Mouse (Mus musculus) retina, embryonic 14.5 days (tissue): ENCODE results near the gene Tpx2.

Experiments
- DNase-seq: peaks from one replicate; pipeline ENCODE4 v3.0.0-alpha.2; 2015; ENCODE audit warnings: low spot score

Tpx2 gene

DNA sequence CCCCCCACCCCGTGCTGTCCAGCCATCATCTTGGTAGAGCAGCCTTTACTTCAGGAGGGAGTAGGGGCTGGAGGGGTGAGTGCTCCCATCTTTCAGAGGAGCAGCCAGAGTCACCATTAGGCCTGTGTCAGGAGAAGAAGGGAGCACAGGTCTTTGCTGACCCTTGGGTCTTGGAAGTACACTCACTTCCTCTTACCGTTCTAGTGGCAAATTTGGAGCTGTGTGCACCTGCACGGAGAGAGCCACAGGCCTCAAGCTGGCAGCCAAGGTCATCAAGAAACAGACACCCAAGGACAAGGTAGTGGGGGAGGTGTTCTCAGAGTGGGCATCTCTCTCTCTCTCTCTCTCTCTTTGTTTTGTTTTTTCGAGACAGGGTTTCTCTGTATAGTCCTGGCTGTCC, 67.7 kb downstream of the Tpx2 start:
- DNase-seq, result no peak

DNA sequence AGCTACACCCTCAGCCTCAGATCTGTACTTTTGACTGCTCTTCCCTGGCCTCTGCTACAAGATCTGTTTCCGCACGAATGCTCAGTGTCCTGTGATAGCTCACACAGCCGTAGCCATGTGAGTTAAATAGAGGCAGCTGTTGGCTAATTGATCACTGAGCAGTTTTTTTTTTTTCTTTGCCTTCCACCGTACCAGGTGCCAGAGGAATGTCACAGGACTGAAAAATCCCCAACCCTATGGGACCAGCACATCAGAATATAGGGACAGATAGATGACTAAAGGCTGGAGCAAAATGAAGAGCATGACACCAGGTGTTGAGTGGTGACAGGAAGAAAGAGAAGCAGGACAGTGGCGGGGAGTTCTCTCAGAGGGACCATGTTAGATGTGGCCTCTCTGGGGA, 68.3 kb downstream of the Tpx2 start:
- DNase-seq, result no peak

DNA sequence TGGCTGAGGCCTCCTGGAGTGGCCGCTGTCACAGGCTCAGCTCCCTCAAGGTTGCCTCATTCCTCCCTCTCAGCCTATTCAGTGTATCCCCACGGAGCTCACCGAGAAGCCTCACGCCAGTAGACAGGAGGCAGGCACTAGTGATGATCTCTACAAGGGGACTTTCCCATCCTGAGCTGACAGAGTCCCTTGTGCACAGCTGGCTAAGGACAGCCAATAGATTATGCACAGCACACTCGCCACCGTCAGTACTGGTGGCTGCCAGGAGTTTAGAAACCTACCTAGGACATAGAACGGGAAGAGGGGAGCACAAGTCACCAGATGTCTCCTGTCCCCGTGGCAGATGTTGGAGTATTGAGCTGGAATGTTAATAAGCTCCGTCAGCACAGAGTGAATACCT, 69.9 kb downstream of the Tpx2 start:
- no peak for DNase-seq

DNA sequence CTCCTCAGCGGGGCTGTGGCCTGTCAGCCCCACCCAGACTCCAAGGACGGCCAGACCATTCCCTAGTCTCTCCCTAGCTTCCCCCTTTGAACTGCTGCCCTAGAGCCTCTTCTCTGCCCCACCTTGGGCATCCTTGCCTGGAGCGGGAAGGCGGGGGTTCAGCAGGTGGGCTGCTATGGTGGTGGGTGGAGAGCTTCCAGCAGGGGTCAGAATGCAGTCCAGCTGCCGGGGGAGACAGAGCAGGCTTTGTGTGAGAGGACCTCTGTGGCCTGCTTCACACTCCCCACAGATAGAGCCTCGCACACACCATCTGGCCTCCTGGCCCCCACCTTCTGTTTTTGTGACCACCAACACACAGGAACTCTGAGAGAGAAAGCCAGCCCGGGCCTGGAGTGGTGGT, 74.6 kb downstream of the Tpx2 start:
- peak; percentile 41 for DNase-seq

DNA sequence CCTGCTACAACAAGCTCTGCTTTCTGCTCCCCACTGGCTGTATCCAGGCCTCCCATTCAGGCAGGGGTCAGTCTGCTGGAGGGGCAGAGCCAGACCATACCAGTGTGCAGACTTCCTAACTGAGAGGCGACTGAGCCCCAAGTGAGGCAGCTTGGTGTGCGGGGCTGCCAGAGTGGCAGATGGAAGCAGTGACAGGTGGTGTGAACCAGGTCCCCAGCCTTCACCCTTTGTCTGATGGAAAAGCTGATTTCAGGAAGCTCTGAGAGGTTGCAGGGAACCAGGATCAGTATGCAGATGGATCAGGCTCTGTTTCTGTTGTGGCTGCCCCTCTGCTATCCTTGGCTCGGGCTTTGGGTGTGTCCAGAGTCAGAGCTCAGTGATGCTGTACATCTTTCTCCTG, 75.9 kb downstream of the Tpx2 start:
- peak; percentile 32 for DNase-seq

DNA sequence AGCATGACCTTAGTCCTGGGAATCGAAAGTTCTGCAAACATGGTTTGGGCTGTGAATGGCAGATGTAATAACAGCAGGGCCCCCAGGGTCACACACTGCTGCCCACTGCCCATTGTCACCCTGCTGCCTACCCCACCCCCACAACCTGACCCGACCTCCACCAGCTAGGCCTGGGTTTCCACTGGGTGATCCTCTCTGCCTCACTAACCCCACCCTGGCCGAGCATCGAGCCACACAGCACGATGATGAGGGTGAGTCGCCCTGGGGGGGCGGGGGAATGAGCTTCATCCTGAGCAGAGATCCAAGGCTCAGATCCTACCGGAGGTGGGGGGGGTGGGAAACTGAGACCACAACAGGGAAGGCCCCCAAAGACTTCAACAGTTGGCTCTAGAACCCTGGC, 76.4 kb downstream of the Tpx2 start:
- DNase-seq, result no peak

DNA sequence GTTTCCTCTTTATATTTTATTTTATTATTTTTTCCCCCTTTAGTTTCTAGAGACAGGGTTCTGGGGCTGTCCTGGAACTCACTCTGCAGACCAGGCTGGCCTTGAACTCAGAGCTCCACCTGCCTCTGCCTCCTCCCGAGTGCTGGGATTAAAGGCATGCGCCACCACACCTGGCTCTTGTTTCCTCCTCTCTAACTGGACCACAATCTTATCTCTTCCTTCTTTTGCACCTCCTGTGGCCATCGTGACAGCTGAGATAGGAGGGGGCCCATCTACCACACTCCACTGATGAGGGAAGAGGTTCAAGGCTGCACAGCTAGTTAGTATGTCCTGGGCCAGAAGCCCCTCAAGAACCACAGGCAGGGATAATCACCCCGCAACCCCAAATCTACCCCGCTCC, 76.8 kb downstream of the Tpx2 start:
- DNase-seq, result no peak

DNA sequence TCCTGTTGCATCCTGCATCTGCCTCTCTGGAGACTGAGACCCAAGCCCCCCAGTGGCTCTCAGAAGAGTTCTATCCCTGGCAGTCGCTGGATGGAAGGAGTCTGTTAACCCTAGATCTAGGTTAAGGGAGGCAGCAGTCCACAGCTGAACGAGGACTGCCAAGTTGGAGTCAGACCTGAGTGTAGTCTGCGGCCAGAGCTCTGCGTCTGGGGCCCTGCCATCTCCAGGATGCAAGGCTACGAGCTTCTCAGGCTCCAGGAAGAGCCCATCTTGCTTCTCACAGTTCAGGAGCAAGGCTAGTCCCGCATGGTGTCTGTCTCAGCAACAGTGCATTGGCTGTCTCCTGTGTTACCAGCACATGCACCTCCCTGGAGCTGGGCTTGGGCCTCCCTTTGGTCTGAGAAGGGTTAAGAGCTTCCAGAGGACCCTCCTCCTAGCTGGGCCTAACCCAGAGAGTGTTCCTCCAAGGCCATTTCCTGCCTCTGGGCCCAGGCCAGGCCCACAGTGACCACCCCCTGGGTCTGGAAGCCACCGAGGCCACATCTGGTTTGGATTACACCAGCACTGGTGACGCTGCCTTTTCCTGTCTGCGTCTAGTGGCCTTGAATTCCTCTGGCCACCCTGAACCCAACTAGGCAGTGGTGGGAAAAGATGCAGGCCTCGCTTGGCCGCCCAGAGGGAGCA, 77.6 kb downstream of the Tpx2 start:
- no peak for DNase-seq

DNA sequence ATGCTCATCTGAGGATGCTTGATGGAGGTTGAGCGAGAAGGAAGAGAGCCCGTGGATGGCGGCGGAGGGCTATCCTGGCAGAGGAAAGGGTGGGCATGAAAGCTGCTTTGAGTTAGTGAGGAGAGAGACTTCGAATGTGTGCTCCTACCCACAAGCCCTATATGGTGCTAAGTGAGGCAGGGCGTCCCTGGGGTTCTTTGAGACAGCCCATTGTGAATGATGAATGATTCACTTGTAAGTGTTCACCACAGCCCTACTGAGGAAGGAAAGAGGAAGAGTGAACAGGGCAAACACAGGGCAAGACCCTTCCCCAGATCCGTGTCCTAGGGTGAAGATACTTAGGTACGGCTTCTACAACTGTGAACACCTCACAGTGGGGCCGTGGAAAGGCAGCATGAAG, 79.1 kb downstream of the Tpx2 start:
- no peak for DNase-seq

DNA sequence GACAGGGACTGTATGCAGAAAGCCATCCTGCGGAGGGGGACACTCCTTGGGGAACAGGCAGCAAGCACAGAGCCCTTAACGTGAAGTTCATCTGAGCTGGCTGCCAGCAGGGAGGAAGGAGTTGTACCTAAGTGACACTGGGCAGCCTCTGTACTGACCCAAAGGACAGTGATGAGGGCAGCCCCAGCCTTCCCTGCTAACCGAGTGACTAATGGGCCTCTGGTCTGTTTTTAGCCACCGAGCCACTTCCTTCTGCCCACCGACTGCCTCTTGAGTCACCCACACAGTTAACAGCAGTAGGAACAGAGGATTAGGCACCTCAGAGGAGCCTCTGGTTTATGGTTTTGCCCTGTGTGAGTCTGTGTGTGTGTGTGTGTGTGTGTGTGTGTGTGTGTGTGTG, 79.6 kb downstream of the Tpx2 start:
- no peak for DNase-seq

DNA sequence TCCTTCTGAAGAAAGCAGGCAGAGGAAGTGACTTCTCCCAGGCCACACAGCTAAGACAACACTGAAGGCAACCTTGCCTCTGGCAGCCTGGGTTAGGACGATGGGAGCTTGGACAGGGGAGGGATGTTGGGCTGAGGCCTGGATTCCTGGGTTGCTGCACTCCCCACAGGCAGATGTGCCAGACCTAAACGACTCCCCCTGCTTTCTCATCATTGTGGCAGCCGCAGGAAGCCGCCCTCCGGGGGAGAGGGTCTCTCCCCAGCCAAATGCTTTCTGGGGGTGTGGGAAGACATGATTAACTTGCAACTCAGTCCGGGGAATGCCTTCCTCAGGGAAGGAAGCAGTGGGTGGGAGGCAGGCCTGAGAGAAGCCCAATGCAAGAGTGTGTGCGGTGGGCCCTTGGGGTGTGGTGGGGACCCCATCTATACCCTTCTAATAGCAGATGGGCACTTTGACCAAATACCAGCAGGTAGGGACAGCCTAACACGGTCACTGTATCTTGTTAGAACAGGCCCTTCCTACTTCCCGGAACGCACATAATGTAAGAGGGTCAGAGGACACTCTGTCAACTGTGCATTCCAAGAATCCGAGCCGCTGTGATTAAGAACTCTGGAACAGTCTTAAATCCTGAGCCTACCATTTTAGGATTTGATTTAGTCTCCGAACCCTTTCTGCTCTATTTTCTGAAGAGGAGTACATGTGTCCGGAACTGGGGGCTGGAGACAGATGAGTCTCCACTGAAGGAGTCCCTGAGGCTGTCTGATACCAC, 80.6 kb downstream of the Tpx2 start:
- no peak for DNase-seq

DNA sequence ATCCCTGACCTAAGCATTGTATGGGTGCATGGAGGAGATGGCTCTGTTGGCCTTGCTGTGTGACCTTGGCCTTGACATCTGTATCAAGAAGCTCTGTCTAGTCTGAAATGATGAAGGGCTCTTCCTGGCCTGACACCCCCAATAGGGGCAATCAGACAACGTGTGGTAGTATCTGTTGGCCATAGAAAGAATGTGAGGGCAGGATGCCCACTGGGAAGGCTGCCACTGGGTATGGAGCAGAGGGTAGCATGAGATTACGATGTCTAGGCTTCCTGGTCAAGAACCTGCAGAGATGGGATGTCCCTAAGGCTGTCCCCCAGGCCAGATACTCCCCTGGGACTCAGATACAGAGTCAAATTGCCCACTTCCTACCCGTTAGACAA, 81.2 kb downstream of the Tpx2 start:
- DNase-seq, result no peak

DNA sequence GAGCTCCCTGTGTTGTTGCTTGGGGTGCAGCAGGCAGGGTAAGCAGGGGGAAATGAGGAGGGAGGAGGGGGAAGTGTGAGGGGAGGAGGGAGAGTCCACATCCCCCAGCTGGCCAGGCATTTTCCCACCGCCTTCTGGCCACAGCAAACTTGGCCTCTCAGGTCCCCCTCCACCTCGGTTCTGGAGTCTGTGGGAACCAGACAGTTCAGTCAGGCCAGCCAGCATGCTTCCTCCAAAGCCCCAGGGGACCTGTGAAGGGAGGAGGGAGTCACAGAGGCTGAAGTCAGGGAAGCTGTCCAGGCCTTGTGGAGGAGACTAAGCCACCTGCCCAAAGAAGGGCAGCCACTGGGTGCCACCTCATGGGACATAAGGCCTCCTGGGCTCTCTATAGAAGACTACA, 82.5 kb downstream of the Tpx2 start:
- DNase-seq, result no peak

DNA sequence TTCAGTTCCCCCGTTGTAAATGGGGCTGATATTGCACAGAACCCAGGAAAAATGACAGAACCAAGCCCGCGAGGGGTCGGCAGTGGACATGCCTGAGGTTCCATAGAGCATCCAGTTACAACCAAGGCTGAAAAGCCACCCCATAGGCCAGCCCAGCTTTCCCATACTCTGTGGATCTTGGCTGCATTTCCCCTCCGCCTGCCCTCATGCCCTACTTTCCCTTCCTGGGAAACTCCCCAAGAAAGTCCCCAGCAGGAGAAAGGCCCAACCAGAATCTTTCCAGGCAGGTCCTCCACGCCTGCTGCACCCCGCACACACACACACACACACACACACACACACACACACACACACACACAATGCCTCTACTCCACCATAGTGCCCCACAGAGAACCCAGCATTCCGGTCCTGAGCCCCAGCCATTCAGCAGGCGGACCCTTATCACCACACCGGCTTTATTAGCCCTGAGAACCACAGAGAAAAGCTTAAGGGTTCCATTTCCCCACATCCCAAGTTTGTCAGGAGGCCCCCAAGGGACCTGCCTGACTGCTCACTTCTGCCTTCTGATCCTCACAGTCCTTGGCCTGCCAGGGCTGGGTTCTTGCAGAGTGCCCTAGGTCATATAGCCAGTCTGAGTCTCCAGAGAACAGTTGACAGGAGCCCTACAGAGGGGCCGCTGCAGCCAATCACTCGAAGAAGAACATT, 83.8 kb downstream of the Tpx2 start:
- no peak for DNase-seq

DNA sequence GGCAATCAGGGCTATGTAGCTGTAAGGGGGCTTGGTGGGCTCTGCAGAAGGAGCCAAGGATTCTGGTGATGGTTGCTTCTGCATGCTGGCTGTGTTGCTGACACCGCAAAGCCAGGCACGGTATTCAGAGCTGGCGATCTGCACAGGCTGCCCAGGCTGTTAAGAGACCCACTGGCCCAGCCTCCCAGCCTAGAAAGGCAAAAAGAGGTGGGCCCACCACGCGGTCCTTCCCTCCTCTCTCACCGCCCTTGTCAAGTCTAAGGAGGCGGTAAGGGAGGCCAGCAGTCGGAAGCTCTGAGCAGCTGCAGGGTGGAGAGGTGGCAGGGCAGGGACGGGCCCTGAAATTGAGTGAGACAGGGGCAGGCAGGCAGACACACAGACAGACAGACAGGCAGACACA, 85.3 kb downstream of the Tpx2 start, which contains the start of gene Foxs1:
Gene Foxs1, minus strand, starts transcription at position 161 of the 400 bp plus-strand sequence.
- no peak for DNase-seq

DNA sequence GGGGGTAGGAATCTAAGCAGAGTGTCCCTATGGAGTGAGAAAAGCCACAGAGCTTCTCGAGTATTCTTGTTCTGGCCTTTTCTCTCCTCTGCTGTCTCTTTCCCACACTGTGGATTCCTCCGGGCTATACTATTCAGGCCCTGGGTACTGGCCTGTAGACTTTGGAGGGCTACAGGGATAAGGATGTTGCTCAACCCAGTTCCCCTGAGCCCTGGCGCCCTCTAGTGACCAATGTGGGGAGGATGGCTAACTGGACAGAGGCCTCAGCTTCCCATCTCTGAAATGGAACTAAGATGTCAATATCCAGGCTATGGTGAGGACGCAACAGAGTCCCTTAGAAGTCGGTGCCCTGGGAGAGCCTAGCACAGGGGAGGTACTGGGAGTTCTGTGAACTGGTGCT, 85.8 kb downstream of the Tpx2 start:
- peak; percentile 69 for DNase-seq

DNA sequence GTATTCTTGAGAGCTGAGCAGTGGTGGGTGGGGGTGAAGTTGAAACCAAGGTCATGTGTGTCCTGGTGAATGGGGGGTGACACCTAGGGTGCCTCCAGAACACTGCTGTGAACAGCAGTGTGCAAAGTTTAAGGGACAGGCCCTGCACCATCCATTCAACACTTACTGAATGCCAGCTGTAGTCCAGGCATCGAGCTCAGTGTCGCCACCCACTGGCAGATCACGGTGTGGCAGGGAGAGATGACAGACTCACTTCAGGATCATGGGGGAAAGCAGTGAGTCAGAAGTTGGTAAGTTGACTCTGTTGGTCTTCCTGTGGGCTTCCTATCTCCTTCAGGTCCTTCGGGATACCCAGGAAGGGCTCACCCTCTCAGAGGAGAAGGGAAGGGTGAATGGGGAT, 92.1 kb downstream of the Tpx2 start:
- peak; percentile 71 for DNase-seq

DNA sequence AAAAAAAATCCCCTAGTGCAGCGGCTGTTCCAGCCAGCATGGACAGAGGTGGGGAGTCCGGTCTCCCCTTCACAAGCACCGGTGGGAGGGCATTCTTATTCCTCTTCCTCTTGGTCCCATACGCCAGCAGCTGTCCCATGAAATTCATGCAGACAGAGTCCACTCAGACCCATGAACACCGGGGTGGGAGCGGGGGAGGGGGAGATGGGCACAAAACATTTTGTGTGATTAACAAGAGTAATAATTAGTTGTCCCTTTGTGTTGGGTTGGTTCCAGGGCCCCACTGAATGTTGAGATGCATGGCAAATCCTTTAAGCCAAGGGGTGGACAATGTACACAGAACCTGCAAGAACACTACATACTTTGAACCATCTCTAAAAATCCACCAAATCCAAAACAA, 93.3 kb downstream of the Tpx2 start:
- no peak for DNase-seq

DNA sequence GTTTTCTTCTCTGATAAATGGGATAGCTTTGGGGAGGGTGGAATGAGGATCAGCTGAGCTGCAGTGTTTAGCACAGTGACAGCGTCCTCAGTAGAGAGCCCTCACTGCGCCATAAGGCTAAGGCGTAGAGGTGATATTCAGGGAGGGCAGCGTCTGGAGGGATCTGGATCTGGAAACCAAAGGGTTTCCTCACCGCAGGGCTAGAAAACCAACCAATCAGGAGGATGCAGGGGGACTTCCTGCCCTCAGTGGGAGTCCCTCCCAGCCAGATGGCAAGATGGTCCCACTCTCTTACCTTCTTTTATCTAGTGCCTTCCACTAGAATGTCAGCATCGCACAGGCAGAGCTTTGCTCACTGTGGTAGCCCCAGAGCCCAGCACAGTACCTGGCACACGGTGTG, 94.0 kb downstream of the Tpx2 start:
- DNase-seq, result no peak

DNA sequence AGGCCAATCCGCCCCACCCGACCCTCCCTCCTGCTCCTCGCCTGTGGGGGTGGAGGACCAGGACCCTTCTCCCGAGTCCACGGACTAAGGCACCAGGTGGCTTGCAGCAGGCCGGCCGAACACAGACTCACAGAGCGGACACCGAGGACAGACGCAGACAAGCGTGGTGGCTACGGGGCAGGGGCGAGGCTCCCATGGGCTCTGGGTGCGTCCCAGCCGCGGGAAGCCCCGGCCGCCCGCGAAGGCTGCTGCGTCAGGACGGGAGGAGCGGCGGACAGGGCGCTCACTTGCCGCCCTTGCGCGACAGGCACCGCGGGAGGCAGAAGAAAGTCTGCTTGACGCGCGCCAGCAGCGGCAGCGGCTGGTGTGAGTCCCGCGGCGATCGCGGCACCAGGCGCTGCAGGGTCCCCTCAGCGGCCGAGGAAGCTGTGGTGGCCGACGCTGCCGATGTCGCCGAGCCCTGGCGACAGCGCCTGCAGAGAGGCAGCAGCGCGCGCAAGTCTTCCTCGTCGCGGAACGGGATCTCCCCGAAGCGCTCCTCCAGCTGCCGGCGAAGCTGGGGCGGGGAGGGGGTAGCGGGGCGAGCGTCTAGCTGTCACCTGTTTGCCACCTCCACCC, 95.2 kb downstream of the Tpx2 start:
- peak; percentile 43 for DNase-seq

DNA sequence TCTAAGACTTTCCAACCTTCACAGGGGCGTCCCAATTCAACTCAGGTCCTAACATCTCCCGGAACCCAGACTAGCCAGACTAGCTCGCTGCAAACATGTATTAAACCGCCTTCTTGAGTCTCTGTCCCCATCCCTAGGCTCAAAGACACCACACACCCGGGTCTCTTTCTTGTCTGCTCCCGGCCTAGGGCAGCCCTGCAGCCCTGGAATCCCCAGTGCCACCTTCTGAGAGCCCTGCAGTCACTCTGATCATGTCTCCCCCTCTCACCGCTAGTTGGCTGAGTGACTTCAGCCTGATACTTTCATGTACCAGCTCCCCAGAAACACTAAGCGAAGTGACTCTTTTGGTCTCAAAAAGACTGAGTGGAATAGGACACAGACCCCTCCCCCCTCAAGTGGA, 95.8 kb downstream of the Tpx2 start:
- DNase-seq, result no peak

DNA sequence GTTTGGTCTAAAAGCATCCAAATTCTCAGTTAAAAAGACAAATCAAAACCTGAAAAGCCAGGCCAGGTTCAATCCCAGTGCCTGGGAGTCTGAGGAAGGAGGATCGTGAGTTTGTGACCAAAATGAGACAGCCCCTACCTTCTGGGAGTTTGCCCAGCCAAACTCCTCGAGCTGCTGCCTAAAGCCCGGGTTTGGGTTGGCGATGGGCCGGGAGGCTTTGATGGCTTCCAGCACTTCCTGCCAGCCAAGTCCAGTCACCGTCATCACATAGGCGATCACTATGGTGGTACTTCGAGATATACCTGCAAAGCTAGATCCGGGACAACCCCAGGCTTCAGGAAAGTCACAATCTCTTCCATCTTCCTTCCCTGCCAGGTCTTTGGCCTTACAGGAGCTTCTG, 96.2 kb downstream of the Tpx2 start:
- DNase-seq, result no peak
